Mouse (Mus musculus) lung, postnatal 14 days (tissue): Measurements from ENCODE around the gene 2810004N23Rik.
"Not testable (repeated sequence)": the region's sequence is repeated elsewhere in the genome, so short reads cannot be mapped to it uniquely, and the experiment has no call there.

Experiments used
- DNase-seq: peaks from one replicate; pipeline ENCODE4 v3.0.0; 2021

2810004N23Rik gene

DNA sequence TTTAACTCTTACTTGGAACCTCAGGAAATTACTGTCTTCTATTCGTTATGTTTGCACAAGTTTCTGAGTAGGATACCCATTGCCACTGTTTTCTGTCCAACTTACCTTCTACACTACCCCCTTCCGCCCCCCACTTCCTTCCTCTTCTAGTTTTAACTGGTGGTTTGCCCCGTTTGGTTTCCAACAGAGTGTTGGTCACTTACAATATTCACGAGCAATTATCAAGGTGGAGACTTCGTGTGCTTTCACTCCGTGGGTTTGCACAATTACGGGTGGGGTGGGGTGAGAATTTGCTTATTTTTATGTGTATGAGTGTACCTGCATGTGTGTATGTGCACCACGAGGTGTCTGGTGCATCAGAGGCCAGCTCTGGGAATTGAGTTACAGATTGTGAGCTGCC, 809 bp upstream of the 2810004N23Rik start:
- no peak for DNase-seq

DNA sequence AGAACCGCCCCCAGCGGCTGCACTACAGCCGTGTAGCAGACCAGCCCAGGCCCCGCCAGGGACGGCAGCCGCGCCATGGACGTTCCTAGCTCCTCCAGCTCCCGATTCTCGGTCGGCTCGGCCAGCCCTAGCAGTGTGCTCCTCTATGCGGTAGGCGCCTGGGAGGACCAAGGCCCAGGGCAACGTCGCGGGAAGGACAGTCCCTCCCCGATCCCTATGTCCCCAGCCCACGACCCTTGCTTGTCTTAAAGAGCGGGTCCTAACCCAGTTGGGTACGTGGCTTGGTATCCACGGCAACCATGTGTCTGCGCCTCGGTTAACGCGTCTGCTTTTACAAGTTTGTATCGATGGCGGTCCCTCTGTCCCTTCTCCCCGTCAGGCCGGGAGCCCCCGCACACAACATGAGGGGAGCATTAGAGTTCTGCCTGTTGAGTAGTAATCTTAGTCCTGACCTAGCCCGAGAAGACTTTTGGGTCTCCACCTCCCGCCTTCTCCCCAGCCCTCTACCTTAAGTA, 300 bp upstream of the 2810004N23Rik start:
- DNase-seq: no peak

DNA sequence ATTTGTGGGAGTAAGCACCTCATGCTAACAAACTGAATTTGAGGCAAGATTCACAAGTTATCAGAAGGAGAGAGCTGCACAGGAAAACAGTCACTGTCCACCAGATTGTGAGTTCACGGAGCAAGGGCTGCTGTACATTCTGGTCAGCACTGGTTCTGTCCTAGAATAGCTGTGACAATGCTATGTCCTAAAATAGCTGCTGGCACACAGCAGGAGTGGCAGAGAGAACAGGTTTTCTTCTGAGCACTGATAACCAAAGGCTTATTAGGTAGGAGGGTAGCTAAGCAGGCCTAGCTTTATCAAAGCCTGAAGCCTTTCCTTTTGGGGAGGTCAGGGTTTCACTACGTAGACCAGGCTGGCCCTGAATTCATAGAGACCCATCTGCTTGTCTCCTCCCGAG, 2.7 kb downstream of the 2810004N23Rik start:
- no peak for DNase-seq

DNA sequence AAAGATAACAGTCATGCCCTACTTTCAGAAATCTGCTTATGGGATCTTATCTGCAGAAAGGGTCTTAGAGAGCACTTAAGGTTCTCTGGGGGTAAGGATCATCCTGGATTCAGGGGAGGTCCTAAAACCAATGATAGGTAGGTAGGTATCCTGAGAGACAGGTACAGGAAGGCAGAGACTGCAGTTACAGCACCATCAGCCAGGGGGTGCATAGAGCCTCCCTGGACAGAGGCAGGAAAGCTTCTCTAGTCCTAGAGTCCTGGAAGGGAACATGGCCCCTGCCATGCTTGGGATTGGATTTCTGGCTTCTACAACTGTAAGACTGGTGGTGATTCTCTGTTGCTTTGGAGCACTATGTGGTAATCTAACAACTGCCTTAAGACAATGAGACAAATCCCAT, 3.5 kb downstream of the 2810004N23Rik start:
- DNase-seq: peak; percentile 29

DNA sequence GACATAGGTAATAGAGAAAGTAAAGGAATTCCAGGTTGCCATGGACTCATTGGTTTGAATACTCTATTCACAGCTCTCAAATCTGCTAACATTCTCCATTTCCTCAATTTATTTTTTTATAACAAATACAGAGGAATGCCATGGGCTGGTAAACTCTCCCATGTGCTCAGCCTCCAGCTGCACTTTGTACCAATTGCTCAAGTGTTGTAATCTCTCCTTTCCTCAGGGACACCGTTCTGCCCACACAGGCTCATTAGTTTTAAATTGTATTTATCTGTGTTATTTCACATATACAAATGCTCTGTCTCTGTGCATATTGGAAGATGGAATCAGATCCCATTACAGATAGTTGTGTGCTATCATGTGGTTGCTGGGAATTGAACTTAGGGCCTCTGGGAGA, 9.4 kb downstream of the 2810004N23Rik start:
- DNase-seq: no peak

DNA sequence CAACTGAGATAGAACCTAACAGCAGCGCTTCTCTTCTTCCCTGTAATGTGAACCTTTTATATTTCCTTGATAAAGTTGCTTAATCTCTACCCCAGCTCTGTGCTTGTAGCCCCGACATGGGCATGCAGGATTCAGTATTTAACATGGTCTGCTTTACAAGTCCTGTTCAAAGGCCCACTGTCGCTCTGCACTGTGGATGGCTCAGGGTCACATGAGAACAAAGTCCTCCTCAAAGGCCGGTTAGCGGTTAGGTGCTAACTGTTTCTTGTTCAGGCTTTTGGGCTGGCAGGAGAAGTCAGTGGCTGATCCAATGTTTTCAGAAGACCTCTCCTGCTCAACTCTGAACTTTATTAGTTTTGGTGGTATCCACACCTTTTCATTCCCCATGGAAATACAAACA, 17.3 kb downstream of the 2810004N23Rik start:
- no peak for DNase-seq

DNA sequence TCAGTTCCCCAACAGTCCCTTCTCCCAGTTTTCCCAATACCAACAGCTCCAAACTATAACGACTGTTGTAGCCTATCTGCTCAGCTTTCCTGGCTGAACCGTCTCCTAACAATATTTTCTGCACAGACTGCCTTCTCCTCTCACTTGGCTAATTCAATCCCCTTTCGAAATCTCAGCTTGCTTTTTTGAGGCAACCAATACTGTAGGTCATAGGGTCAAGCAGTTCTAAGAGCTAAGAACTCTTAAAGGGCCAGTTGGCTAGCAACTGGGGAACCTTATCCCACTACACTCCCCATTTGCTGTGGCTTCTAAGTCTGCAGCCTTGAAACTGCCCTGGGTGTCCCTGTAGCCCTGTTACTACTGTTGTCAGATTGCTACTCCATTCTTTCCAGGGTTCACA, 17.8 kb downstream of the 2810004N23Rik start:
- no peak for DNase-seq

DNA sequence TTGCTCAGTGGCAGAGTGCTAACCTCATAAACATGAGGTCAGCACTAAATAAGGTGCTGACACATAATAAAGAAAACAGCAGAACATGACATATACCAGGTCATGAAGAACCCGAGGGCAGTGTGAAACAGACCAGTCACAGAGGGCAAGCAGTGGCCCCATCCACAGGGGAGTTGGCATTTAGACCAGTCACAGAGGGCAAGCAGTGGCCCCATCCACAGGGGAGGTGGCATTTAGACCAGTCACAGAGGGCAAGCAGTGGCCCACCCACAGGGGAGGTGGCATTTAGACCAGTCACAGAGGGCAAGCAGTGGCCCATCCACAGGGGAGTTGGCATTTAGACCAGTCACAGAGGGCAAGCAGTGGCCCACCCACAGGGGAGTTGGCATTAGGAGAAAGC, 20.0 kb downstream of the 2810004N23Rik start:
- DNase-seq: not testable (repeated sequence)

DNA sequence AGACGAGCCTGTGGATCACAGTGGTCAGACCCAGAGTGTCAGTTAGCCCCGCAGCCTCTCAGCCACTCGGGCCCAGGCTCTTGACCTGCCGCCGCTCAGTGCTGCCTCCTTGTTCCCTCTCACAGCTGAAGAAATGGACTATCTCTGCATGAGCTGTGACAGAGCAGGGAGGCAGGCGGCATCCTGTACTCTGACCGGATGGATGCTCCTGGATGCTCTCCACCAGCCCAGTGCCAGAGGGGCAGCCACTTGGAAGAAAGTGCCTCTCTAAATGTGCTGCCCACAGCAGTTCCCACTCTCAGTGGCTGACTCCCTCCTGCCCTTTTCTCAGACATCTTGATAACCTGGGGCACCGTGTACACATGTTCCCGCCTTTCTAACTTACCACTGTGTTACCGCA, 21.1 kb downstream of the 2810004N23Rik start:
- DNase-seq: no peak

DNA sequence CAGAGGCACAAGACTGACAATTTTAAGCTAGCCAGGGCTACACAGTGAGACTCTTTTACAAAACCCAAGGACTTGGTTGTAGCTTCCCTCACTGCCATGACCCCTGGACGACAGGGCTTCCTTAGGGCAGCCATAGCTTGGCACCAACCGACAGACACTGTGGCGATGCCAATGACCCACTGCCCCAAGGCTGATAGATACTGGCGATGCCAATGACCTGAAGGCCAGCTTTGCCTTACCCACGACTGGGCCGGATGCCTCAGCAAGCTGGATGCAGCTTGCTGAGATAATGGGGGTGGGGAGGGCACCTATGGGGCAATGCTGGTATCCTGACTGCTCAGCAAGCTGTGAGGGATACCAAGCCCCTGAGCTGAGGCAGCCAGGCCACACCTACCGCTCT, 22.0 kb downstream of the 2810004N23Rik start:
- no peak for DNase-seq

DNA sequence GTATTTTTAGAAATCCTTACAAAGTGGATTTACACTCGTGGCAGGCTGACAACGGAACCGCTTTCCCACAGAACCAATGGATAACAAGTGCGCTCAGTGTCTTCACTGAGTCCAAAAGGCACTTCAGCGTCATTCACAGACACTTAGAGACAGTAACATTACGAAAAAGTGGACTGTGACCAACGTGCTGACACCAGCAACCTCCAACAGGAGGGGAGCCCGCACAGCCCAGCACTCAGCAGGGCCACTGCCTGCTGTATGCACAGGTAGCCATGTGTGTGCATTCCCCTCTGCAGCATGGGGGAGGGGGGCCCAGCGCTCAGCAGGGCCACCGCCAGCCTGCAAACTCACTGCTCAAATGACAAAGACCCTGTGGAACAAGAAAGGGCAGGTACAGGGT, 23.5 kb downstream of the 2810004N23Rik start:
- DNase-seq: no peak

DNA sequence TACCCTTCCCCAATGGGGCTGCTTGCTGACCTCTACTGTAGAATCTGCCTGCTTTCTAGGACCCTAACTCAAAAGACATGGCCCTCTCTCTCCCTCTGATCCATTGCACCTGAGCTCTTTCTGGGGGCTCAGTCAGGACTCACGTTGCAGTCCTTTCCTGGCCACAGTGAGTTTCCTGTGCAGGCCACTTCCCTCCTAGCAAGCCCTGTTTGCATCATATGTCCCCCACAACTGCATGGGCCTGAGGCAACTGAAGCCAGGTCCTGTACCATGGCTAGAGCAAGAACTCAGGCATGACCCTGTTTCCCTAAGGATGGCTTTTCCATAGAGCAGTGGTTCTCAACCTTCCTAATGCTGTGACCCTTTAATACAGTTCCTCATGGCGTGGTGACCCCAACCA, 25.0 kb downstream of the 2810004N23Rik start:
- DNase-seq: no peak

DNA sequence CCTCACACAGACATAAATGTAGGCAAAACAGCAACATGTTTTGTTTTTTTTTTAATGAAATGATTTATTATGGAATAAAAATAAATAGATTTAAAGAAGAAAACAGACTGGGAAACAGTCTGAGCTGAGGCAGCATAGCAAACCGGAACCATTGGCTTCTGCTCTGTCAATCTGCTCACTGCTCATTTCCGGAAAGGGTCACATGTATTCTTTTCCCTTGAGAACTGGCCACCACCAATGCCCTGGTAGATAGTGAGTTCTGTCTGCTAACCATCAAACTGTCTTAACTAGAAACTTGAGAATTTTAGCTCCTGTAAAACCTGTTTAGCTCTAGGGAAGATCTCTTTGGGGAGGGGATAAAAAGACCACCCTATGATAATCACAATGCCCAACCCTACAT, 26.0 kb downstream of the 2810004N23Rik start:
- no peak for DNase-seq

DNA sequence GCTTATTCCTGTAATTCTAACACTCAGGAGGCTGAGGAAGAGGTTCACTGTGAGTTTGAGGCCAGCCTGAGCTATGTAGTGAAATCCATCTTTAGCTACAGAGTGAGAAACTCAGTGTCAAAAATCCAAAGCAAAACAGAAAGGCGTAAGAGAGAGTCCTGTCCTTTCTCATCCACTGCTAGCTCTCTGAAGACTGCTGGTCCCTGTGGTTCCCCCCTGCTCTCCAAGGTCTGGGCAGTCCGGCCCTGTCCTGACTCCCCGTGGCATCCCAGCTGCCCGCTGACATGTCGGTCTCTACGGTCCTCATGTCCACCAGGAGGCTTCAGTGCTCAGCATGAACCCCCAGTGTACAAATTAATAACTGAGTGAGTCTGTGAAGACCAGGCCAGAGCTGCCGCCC, 26.6 kb downstream of the 2810004N23Rik start:
- DNase-seq: no peak

DNA sequence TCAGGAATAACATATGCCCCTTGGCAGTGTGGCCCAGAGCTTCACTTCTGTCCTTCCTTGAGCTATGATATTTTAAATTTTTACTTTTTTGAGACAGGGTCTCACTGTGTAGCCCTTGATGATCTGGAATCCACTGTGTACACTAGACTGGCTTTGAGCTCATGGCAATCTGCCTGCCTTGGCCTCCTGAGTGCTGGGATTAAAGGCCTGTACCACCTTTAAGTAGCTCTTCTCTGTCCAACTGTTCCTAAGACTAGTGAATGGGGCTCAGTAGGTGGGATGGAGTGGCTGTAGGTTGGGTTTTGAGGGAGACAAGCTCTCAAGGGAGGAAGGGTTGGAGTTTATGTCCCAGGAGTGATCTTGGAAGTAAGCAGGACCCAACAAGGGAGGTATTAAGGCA, 27.1 kb downstream of the 2810004N23Rik start:
- DNase-seq: no peak

DNA sequence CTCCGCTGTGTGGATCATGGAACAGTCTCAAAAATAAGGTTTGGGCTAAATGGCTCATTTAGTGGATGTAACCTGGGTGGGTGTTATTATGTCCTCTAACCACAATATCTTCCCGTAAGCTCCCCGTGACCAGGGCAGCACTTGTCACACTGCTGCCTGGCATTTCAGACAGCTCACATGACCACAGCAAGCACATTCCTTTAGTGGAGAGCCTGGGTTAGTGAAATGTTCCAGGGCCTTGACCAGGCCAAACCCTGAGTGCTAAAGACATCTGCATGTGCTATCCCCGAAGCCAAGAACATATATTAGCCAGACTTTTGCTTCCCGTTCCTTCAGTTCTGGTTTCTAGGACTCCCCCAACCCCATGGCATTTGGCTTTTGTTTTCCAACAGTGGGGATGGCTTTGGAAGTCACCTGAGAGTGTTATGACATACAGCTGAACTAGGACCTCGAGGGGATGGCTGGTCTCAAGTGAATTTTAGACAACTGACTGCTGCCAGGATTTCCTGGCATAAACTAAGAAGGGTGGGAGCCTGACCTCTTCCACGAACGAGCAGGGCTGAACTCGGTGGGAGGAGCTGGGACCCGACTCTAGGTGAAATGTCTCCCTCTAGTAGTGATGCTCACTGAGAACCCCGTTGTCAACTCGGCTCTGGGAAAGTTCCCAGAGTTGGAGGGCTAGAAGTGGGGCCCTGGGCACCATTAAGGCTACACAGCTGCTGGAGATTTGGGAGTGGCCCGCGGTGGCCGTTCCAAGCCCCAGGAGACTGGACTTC, 29.3 kb downstream of the 2810004N23Rik start:
- DNase-seq: no peak

DNA sequence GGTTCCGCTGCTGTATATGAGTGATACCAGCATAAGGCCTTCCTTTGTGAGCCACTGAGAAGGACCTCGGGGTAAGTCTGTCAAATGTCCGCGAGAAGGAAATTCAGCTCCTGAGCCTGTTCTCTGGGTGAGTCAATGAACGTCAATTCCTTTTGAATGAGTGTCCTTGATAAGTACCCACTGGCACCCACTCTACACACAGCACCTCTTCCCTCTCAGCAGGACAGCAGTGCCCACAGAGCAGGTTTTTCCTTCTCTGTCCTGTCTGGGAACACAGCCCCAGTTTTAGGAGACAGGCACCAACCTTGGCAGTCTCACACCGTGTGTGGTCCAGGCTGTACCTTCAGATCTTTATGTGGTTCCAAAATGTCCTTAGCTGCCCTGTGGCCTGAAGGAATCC, 31.0 kb downstream of the 2810004N23Rik start:
- DNase-seq: no peak

DNA sequence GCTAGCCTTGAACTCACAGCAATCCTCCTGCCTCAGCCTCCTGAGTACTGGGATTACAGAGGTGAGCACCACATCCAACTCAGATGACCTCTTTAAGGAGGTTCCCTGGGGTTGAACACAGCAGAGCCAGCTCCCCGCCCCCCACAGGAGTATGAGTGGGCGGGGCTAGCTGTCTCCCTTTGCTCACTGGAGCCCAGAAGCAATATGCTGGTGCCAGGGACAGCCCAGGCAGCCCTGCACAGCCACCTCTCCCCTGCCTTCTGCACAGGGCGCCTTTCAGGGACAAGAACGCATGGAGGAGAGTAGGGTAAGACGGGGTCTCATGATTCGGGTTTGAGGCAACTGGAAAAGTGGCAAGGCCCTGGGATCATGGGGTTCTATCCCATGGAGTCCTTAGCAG, 31.4 kb downstream of the 2810004N23Rik start:
- DNase-seq: no peak

DNA sequence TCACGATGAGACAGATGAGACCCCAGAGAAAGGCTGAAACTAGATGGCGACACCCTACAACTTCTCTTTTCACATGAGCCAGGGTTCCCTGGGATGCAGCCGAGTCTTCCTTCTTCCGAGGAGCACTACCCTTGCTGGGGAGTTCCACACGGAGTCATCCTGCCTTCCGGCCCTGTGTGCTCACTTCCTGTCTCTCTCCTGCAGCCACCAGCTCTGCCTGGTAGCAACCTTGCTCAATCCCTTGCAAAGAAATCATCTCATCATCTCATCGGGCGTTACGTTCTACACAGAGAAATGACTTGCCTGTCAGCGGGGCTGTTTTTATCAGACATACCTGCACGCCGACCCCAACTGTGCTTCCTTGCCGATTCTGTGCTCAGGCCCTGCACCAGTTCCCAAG, 32.9 kb downstream of the 2810004N23Rik start:
- no peak for DNase-seq

DNA sequence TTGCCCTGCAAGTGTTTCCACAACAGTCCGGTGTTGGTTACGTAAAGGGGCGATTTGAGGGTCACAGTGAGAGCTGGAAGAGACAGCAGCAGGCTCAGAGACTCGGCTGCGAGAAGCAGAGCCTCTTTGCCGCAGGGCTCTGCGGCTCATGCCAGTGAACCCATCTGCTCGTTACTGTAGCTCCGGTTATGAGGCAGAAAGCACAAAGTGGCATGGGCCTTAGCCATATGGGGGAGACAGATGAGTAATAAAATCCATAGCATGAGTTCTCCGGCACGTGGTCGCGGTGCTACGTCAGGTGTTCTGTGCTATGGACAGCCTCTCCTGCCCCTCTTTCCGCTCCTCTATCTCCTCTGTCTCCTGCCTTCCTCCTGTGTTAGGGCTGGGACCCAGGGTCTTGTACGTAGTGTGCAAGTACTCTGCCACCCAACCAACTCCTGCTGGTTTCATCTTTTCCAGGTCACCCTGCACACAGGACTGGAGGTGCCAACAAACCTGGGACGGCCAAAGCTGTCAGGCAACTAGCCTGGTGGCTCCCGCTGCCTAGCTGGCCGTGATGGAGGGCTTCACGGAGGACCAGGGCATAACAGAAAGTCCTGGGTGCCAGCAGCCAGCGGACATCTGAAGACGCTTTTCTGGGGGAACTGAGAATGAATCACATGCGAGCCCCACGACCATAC, 34.2 kb downstream of the 2810004N23Rik start:
- DNase-seq: no peak

DNA sequence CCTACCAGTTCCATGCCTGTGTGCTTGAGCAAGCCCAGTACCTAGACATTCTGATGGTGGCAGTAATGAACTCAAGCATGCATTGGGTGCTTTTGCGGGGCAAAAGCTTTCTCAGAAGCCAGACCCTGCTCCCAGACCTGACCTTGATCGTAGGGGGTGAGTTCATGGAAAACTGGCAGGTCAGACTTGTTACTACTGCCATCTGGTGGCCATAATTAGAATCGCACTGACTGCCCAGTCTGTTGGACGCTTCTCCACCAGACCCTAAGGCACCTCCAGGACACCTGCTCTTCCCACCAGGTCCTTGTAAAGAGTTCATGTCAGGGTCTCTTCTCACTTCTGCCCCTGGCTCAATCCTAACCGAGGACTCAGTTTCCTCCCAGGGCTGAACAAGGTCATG, 35.5 kb downstream of the 2810004N23Rik start:
- DNase-seq: peak; percentile 71

DNA sequence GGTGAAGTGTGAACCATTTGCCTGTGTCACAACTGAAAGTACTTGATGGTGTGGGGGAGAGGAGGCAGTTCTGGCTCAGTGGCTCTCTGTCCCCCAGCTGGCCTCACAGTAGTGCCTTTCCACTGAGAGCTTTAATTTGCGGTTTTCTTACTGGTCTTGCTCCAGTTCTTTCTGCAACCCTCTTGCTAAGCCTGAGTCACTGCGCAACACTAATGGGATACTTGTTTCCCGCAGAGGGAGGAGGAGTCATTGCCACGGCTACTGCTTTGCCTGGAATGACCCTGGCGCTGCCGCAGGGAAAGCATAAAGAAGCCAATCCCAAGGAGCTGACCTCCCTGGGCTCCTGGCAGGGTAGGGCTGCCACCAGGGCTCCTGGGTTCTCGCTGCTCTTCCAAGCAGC, 36.3 kb downstream of the 2810004N23Rik start:
- DNase-seq: peak; percentile 30

DNA sequence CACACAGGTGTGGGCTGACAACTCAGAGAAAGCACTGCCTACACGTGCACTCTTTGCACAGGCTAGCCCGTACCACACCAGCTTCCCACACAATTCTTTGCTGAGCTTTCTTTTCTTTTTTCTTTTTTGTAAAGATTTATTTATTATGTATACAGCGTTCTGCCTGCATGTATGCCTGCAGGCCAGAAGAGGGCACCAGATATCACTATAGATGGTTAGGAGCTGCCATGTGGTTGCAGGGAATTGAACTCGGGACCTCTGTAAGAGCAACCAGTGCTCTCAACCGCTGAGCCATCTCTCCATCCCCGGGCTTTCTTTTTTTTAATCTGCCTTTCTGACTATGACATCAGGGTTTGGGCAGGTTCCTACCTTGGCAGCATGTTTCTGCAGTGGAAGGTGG, 39.4 kb downstream of the 2810004N23Rik start:
- no peak for DNase-seq

DNA sequence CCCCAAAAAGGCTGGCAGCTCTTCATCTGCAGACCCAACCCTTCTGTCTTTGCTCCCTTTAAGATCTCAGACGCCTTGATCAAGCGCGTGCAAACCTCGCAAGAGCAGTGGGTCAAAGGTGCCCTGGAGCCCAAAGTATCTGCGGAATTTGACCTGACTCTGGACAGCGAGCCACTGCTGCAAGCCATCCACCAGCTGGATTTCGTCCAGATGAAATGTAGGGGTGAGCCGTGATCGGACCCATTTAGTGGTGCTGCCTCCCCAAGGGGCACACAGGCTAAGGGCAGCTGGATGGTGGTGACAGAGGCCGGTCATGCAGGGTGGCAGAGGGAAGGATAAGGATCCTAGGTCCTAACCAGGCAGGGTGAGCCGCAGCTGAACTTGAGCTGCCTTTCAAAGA, 42.8 kb downstream of the 2810004N23Rik start:
- DNase-seq: no peak
